Mouse (Mus musculus): ENCODE measurements at regions not wholly inside any gene's neighbourhood (a gene's known extent, or its start where the extent isn't known, plus 50 kb on each side); places are given as distances from the start of the nearest gene placed in this dataset.

- H3K27me3 ChIP-seq (ENCODE audit: control insufficient read depth, insufficient read depth, low read length), result no peaks in the 10 kb centered on the region
- 45% methylated on average over 4 of the region's 4 CpGs for WGBS
- ATAC-seq (ENCODE audit: low FRiP score, low TSS enrichment), result no peak
Measured at GRCm38 (mm10) chr4:32158886-32159285, 79.7 kb upstream of the Bach2 start.

GRCm38 (mm10) chr4:32160815-32161214 lies 77.8 kb upstream of the Bach2 start:
- H3K27me3 ChIP-seq (ENCODE audit: control insufficient read depth, insufficient read depth, low read length), result no peaks in the 10 kb centered on the region
- H3K36me3 ChIP-seq (ENCODE audit: control insufficient read depth, insufficient read depth, low read length), result no peaks in the 10 kb centered on the region
- 75% methylated on average over 2 of the region's 2 CpGs for WGBS
- ATAC-seq (ENCODE audit: low FRiP score, low TSS enrichment), result no peak
- no peaks in the 10 kb centered on the region for H3K9me3 ChIP-seq (ENCODE audit: control insufficient read depth, low read length)
- no peak overlapping the region for H3K9ac ChIP-seq (replicated peaks; ENCODE audit: low read length)
- H3K4me3 ChIP-seq (replicated peaks; ENCODE audit: low read depth, low read length), result no peak overlapping the region
- no peak overlapping the region for H3K27ac ChIP-seq (replicated peaks; ENCODE audit: low read depth, low read length)
- H3K4me2 ChIP-seq (ENCODE audit: low read length), result no peak overlapping the region
- DNase-seq, result no peak
- H3K4me1 ChIP-seq (ENCODE audit: control insufficient read depth, insufficient read depth, low read length), result peaks cover 9% of the 10 kb centered on the region

More at GRCm38 (mm10) chr4:32158886-32159285, 79.7 kb upstream of the Bach2 start:
- no peak overlapping the region for H3K9ac ChIP-seq (replicated peaks; ENCODE audit: low read length)
- H3K4me3 ChIP-seq (replicated peaks; ENCODE audit: low read depth, low read length), result no peak overlapping the region
- H3K27ac ChIP-seq (replicated peaks; ENCODE audit: low read depth, low read length), result no peak overlapping the region
- H3K4me1 ChIP-seq (ENCODE audit: control insufficient read depth, insufficient read depth, low read length), result peaks cover 9% of the 10 kb centered on the region
- no peak overlapping the region for H3K4me2 ChIP-seq (ENCODE audit: low read length)
- H3K36me3 ChIP-seq (ENCODE audit: control insufficient read depth, insufficient read depth, low read length), result no peaks in the 10 kb centered on the region
- H3K9me3 ChIP-seq (ENCODE audit: control insufficient read depth, low read length), result no peaks in the 10 kb centered on the region
- DNase-seq, result no peak

- peaks cover 9% of the 10 kb centered on the region for H3K4me1 ChIP-seq (ENCODE audit: control insufficient read depth, insufficient read depth, low read length)
- no peaks in the 10 kb centered on the region for H3K9me3 ChIP-seq (ENCODE audit: control insufficient read depth, low read length)
- no peak for ATAC-seq (ENCODE audit: low FRiP score, low TSS enrichment)
- no peaks in the 10 kb centered on the region for H3K36me3 ChIP-seq (ENCODE audit: control insufficient read depth, insufficient read depth, low read length)
- 0 out of 2 replicates have a peak overlapping the region, but pooled peaks have one; percentile 46 for H3K27ac ChIP-seq (replicated peaks; ENCODE audit: low read depth, low read length)
- no peaks in the 10 kb centered on the region for H3K27me3 ChIP-seq (ENCODE audit: control insufficient read depth, insufficient read depth, low read length)
- H3K9ac ChIP-seq (replicated peaks; ENCODE audit: low read length), result no peak overlapping the region
- H3K4me3 ChIP-seq (replicated peaks; ENCODE audit: low read depth, low read length), result no peak overlapping the region
- H3K4me2 ChIP-seq (ENCODE audit: low read length), result 0 out of 2 replicates have a peak overlapping the region, but pooled peaks have one; percentile 3
- WGBS, result 39% methylated on average over 10 of the region's 10 CpGs
- peak; percentile 55 for DNase-seq
Measured at GRCm38 (mm10) chr4:32161871-32162656, 76.5 kb upstream of the Bach2 start.

- ATAC-seq (ENCODE audit: low FRiP score, low TSS enrichment) (no peak), DNase-seq (no peak)
- Histone ChIP-seq H3K4me3 (replicated peaks; ENCODE audit: low read depth, low read length) (no peak overlapping the region), H3K27me3 (ENCODE audit: control insufficient read depth, insufficient read depth, low read length) (no peaks in the 10 kb centered on the region), H3K36me3 (ENCODE audit: control insufficient read depth, insufficient read depth, low read length) (no peaks in the 10 kb centered on the region), H3K9ac (replicated peaks; ENCODE audit: low read length) (no peak overlapping the region), H3K4me1 (ENCODE audit: control insufficient read depth, insufficient read depth, low read length) (peaks cover 9% of the 10 kb centered on the region), H3K27ac (replicated peaks; ENCODE audit: low read depth, low read length) (no peak overlapping the region), H3K9me3 (ENCODE audit: control insufficient read depth, low read length) (no peaks in the 10 kb centered on the region), H3K4me2 (ENCODE audit: low read length) (no peak overlapping the region)
- WGBS, result 88% methylated on average over 12 of the region's 12 CpGs
Measured at GRCm38 (mm10) chr4:32162694-32163240, 75.8 kb upstream of the Bach2 start.

- H3K27me3 ChIP-seq (ENCODE audit: control insufficient read depth, insufficient read depth, low read length), result no peaks in the 10 kb centered on the region
- DNase-seq (no peak), ATAC-seq (ENCODE audit: low FRiP score, low TSS enrichment) (no peak)
- no peak overlapping the region for H3K27ac ChIP-seq (replicated peaks; ENCODE audit: low read depth, low read length)
- no peaks in the 10 kb centered on the region for H3K36me3 ChIP-seq (ENCODE audit: control insufficient read depth, insufficient read depth, low read length)
- 92% methylated on average over 11 of the region's 11 CpGs for WGBS
- H3K9ac ChIP-seq (replicated peaks; ENCODE audit: low read length), result no peak overlapping the region
- H3K4me1 ChIP-seq (ENCODE audit: control insufficient read depth, insufficient read depth, low read length), result peaks cover 9% of the 10 kb centered on the region
- no peak overlapping the region for H3K4me2 ChIP-seq (ENCODE audit: low read length)
- H3K4me3 ChIP-seq (replicated peaks; ENCODE audit: low read depth, low read length), result no peak overlapping the region
- no peaks in the 10 kb centered on the region for H3K9me3 ChIP-seq (ENCODE audit: control insufficient read depth, low read length)
Measured at GRCm38 (mm10) chr4:32164081-32164641, 74.4 kb upstream of the Bach2 start.

- Histone ChIP-seq H3K4me3 (replicated peaks; ENCODE audit: low read depth, low read length) (no peak overlapping the region), H3K4me2 (ENCODE audit: low read length) (no peak overlapping the region), H3K9me3 (ENCODE audit: control insufficient read depth, low read length) (no peaks in the 10 kb centered on the region), H3K9ac (replicated peaks; ENCODE audit: low read length) (no peak overlapping the region), H3K36me3 (ENCODE audit: control insufficient read depth, insufficient read depth, low read length) (no peaks in the 10 kb centered on the region), H3K27ac (replicated peaks; ENCODE audit: low read depth, low read length) (no peak overlapping the region), H3K4me1 (ENCODE audit: control insufficient read depth, insufficient read depth, low read length) (peaks cover 9% of the 10 kb centered on the region), H3K27me3 (ENCODE audit: control insufficient read depth, insufficient read depth, low read length) (no peaks in the 10 kb centered on the region)
- WGBS, result 81% methylated on average over 11 of the region's 11 CpGs
- no peak for ATAC-seq (ENCODE audit: low FRiP score, low TSS enrichment)
- no peak for DNase-seq
Measured at GRCm38 (mm10) chr4:32164736-32165241, 73.8 kb upstream of the Bach2 start.

GRCm38 (mm10) chr4:32165918-32166528 lies 72.6 kb upstream of the Bach2 start:
- peaks cover 9% of the 10 kb centered on the region for H3K4me1 ChIP-seq (ENCODE audit: control insufficient read depth, insufficient read depth, low read length)
- DNase-seq, result no peak
- H3K27me3 ChIP-seq (ENCODE audit: control insufficient read depth, insufficient read depth, low read length), result no peaks in the 10 kb centered on the region
- H3K9me3 ChIP-seq (ENCODE audit: control insufficient read depth, low read length), result no peaks in the 10 kb centered on the region
- no peak overlapping the region for H3K4me2 ChIP-seq (ENCODE audit: low read length)
- H3K4me3 ChIP-seq (replicated peaks; ENCODE audit: low read depth, low read length), result no peak overlapping the region
- H3K9ac ChIP-seq (replicated peaks; ENCODE audit: low read length), result no peak overlapping the region
- no peaks in the 10 kb centered on the region for H3K36me3 ChIP-seq (ENCODE audit: control insufficient read depth, insufficient read depth, low read length)
- 51% methylated on average over 12 of the region's 12 CpGs for WGBS
- H3K27ac ChIP-seq (replicated peaks; ENCODE audit: low read depth, low read length), result no peak overlapping the region
- ATAC-seq (ENCODE audit: low FRiP score, low TSS enrichment), result no peak

GRCm38 (mm10) chr4:32167151-32167550 lies 71.5 kb upstream of the Bach2 start:
- Histone ChIP-seq H3K27ac (replicated peaks; ENCODE audit: low read depth, low read length) (no peak overlapping the region), H3K4me3 (replicated peaks; ENCODE audit: low read depth, low read length) (no peak overlapping the region), H3K9me3 (ENCODE audit: control insufficient read depth, low read length) (no peaks in the 10 kb centered on the region), H3K9ac (replicated peaks; ENCODE audit: low read length) (no peak overlapping the region), H3K27me3 (ENCODE audit: control insufficient read depth, insufficient read depth, low read length) (no peaks in the 10 kb centered on the region), H3K4me2 (ENCODE audit: low read length) (no peak overlapping the region), H3K36me3 (ENCODE audit: control insufficient read depth, insufficient read depth, low read length) (no peaks in the 10 kb centered on the region), H3K4me1 (ENCODE audit: control insufficient read depth, insufficient read depth, low read length) (peaks cover 3% of the 10 kb centered on the region)
- DNase-seq (no peak), ATAC-seq (ENCODE audit: low FRiP score, low TSS enrichment) (no peak)
- WGBS, result 52% methylated on average over 11 of the region's 11 CpGs

Data from midbrain, embryonic 14.5 days (tissue).